Mouse (Mus musculus) thymus, adult 2 months (tissue): ENCODE data around the gene Gan.

Experiments
- CTCF ChIP-seq: fragments of 200-500 bp; IDR thresholded peaks from 2 replicates; pipeline ENCODE4 v1.5.1; 2012; ENCODE audit warnings: mild to moderate bottlenecking, control low read depth, low read length, moderate library complexity, borderline replicate concordance; ENCODE audit not compliant: control insufficient read depth, poor library complexity, insufficient read depth; ENCODE audit errors: extremely low read depth
- POLR2A ChIP-seq: fragments of 200-500 bp; IDR thresholded peaks from 2 replicates; pipeline ENCODE4 v1.6.1; 2012; ENCODE audit warnings: mild to moderate bottlenecking, low read length, control low read depth, moderate library complexity; ENCODE audit not compliant: control insufficient read depth, poor library complexity, insufficient read depth; ENCODE audit errors: extremely low read depth

DNA sequence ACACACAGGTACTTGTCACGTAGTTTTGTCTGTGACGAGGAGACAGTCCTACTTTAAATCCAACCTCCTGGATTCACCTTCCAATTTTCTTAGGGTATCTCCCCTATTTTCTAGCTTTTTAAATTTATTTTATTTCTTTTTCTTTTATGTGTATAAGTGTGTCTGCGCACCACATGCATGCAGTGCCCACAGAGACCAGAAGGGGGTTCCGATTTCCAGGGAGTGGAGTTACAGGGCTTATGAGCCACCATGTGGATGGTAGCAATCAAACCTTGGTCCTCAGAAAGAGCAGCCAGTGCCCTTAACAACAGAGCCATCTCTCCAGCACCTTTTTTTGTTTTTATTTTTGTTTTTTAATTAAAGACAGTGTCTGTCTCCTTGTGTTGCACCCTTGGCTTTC, 24.8 kb downstream of the Gan start:
- TF ChIP-seq CTCF (no peak), POLR2A (no peak)
